Mouse (Mus musculus) frontal cortex, postnatal 36 days (tissue): ENCODE measurements around the gene Nnmt.

ENCODE experiments used
- DNase-seq, 2 experiments: peaks; one replicate each; pipeline ENCODE4 v3.0.0; 2022; ENCODE audit warnings: low spot score in 2 of 2

The Nnmt gene

GRCm38 (mm10) chr9:48635576-48636350, 30.8 kb upstream of the Nnmt start:
- DNase-seq = no peak

DNA sequence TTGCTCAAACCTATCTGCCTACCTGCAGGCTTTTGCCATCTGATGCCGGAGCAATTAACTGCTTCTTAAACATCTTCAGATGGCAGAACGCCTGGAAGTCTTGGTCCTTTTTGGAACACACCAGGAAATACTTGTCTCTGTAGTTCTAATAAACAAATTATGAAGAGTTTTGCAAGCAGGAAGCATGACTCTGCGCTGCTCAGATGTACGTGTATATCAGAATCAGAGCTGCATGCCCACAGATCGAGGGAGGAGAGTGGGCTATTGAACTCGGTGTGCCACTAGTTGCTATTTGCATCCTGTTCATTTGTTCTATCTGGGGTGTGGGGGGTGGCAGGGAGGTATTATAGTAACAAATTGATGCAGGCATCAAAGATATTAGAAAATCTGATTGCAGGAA, 28.2 kb upstream of the Nnmt start:
- no peak for DNase-seq

DNA sequence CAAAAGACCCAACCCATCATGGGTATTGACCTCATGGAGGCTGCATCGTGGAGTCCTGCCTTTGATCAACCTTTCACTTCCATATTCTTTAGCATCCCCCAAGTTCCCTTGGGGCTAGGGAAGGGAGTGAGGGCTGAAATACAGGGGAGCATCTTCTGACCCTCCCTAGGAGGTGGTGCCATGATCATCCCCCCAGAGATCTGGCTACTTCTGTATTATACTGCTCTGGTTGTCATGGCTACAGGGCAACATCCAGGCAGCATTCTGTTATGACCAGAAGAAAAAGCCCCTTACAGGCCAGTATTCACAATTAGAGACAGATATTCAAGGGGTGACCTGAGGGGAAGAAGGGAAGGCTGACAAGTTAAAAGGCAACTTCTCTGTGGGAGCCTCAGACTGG, 14.3 kb upstream of the Nnmt start:
- no peak for DNase-seq

GRCm38 (mm10) chr9:48618589-48618988, 13.6 kb upstream of the Nnmt start:
- DNase-seq = peak; percentile 64 to 77

DNA sequence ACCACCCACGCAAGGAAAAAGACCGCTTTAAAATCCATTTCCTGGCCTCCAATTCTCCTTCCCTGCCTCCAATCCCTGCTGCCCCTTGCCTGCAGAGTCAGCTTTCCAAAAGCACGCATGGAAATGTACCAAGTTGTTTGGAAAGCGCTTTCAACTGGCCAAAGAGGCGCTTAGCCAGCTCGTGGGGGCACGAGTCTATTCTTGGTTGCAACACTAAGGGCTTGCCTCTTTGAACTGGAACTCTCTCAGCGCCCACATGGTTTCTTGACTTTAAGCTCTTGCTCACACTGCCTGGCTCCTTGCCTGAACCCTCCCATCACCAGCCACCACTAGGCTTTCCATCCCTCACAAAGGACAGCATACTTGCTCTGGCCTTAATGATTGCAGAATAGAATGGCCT, 13.2 kb upstream of the Nnmt start:
- no peak for DNase-seq

- DNase-seq = no peak
Observed at GRCm38 (mm10) chr9:48617511-48618010, 12.6 kb upstream of the Nnmt start.

- DNase-seq = no peak
Observed at GRCm38 (mm10) chr9:48613221-48613620, 8.3 kb upstream of the Nnmt start.

- no peak for DNase-seq
Observed at GRCm38 (mm10) chr9:48612542-48612941, 7.6 kb upstream of the Nnmt start.

DNA sequence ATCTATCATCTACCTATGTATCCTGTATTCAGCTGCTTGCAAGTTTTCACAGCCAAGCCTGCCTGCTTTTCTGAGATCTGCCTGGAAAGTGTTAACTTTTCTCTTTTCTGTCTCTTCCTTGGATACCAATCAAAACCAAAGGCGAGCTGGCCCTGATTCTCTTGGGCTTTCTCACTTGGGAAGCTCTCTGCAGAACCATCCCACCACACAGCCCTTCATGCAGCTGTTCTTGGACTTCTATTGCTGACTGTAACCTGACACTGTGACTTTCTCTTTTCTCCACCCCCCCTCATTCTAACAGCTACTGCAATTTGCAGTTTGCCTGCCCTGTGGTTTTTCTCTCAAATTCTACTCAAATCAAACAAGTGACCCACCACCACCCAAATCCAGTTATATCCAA, 6.1 kb upstream of the Nnmt start:
- DNase-seq = no peak

DNA sequence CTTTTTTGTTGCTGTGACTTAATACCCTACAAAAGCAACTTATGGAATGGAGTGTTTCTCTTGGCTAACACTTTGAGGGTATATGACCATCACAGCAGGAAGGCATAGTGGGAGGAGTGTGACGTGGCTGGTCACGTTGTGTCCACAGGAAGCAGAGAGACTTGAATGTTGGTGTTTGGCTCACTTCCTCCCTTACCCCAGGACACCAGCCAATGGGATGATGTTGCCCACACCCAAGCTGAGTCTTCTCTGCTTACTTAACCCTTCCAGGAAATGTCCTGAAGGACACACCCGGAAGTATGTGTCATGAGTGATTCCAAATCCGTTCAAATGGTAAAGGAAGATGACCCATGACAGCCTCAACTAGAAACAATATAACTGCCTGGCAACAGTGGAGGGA, 4.8 kb upstream of the Nnmt start:
- DNase-seq = no peak

- DNase-seq = no peak
Observed at GRCm38 (mm10) chr9:48607417-48607816, 2.5 kb upstream of the Nnmt start.

DNA sequence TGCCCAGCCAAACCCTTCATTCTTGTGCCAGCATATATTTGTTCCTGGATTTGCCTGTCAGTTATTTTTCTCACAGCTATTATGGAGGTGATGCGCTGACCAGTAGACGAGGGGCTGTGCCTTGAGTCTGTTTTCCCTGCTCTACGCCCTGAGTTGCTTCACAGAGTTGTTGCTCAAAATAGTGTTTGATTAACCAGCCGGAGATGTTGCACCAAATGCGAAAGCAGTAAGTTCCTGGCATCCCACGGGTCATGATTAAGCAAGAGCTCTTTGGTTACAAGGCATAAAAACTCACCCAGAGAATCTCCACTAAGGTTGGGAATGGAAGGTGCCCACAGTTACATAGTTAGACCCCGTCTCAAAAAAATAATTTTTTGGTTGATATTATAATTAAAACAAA, 1.2 kb upstream of the Nnmt start:
- DNase-seq = no peak

DNA sequence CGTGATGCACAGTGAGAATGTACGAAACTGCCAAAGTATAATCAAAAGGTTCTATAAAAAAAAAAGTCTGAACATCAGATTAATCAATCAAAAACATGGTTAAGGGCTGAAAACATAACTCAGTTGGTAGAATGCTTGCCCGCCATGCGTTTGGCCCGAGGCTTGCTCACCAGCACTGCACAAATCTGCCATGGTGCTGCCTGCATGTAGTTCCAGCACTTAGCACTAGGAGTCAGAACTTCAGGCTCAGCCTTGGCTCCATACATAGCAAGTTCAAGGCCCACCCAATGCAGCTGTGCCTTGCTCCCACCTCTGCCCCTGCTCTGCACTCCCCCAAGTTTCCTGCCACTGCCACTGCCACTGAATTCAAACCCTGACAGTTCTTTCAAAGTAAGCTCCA, 744 bp upstream of the Nnmt start:
- no peak for DNase-seq

GRCm38 (mm10) chr9:48604226-48604625, 727 bp downstream of the Nnmt start:
- no peak for DNase-seq

- DNase-seq = no peak
Observed at GRCm38 (mm10) chr9:48600881-48601280, 4.1 kb downstream of the Nnmt start.

GRCm38 (mm10) chr9:48600066-48600465, 4.9 kb downstream of the Nnmt start:
- DNase-seq = peak in 1 of 2 experiments; percentile 6

- DNase-seq = no peak
Observed at GRCm38 (mm10) chr9:48597494-48597893, 7.5 kb downstream of the Nnmt start.

GRCm38 (mm10) chr9:48596924-48597323, 8.0 kb downstream of the Nnmt start:
- DNase-seq = no peak

DNA sequence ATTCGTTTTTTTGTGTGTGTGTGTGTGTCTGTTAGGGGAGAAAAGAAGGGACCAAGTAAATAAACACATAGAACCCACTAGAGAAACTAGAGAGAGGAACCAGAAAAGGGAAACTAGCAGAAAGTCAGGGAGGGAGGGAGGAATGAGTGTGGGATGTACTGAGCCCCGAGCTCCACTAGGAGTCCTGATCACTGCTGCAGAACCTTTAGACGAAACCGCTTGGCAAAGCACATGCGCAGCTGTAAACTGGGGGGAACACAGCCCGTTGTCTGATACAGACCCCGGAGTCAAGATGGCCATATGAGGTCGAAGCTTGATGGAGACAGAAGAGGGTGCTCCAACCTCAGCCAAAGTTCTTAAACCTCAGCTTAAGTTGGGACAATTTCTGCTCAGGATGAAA, 11.0 kb downstream of the Nnmt start:
- DNase-seq = no peak

GRCm38 (mm10) chr9:48590606-48591005, 14.3 kb downstream of the Nnmt start:
- DNase-seq = no peak

- DNase-seq = peak; percentile 55 to 76
Observed at GRCm38 (mm10) chr9:48586332-48586731, 18.6 kb downstream of the Nnmt start.

DNA sequence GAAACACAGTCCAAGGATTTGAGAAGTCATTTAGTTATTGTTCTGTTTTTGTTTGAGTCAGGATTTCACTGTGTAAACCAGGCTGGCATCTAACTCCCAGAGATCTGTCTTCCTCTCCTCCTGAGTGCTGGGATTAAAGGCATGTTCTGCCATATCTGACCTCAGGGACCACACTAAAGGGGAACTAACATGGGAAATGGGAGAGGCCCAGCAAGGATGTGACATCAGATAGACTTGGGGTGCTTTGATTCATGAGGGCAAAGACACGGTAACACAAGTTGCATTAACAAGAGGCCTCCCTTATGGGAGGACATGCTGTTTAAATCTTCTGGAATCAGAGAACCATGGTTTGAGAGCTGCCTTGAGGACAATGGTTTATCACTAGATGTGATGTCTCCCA, 24.1 kb downstream of the Nnmt start:
- DNase-seq = no peak

DNA sequence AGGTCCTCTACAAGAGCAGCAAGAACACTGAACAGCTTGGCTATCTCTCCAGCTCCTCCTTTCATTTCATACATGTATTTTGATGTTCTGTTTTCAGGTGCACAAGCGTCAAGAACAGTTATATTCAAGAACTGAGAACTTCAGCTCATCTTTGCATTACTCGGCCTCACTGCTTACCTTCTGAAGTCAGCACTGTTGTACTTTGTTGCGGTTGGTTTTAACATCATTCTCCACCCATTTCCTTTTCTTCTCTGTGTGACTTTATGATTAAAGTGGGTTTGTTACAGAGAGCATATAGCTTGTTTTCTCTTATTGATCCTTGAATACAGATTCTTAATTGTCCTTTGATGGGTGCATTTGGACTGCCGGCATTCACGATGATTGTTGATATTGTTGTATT, 42.6 kb downstream of the Nnmt start:
- DNase-seq = no peak
